Mouse (Mus musculus) embryonic fibroblast, embryonic 13.5 days (primary cell): Measurements from ENCODE around the gene Ephb4. TPM values are rescaled to one million over a fixed set of nuclear protein-coding genes. Genes with fewer than 3 reads are reported as not detected.

ENCODE experiments used
- H3K27ac ChIP-seq: 2 replicates; pipeline ENCODE4 v1.5.1; 2012; ENCODE audit warnings: low read length, control low read depth, inconsistent platforms; ENCODE audit not compliant: insufficient read depth
- H3K4me1 ChIP-seq: 2 replicates; pipeline ENCODE4 v1.6.1; 2011; ENCODE audit warnings: low read length; ENCODE audit not compliant: control insufficient read depth, insufficient read depth
- H3K4me3 ChIP-seq: 2 replicates; pipeline ENCODE4 v1.5.1; 2011; ENCODE audit warnings: mild to moderate bottlenecking, control low read depth, low read length; ENCODE audit not compliant: insufficient read depth
- CTCF ChIP-seq: IDR thresholded peaks from 2 replicates; pipeline ENCODE4 v1.5.1; 2011; ENCODE audit warnings: mild to moderate bottlenecking, control low read depth, low read length, moderate library complexity, borderline replicate concordance; ENCODE audit not compliant: insufficient read depth
- POLR2A ChIP-seq: IDR thresholded peaks from 2 replicates; pipeline ENCODE4 v1.6.1; 2011; ENCODE audit warnings: low read depth, mild to moderate bottlenecking, control low read depth, low read length, moderate library complexity
- polyA plus RNA-seq: library from polyadenylated mRNA; stranded (reverse); fragments of >200 nt; gene quantifications from 2 replicates; pipeline ENCODE4 v1.2.4, GENCODE M21; 2011; ENCODE audit warnings: low read depth; ENCODE audit not compliant: missing spikeins, insufficient read length

The Ephb4 gene
- polyA plus RNA-seq, 1 experiment, result 43.4 TPM

DNA sequence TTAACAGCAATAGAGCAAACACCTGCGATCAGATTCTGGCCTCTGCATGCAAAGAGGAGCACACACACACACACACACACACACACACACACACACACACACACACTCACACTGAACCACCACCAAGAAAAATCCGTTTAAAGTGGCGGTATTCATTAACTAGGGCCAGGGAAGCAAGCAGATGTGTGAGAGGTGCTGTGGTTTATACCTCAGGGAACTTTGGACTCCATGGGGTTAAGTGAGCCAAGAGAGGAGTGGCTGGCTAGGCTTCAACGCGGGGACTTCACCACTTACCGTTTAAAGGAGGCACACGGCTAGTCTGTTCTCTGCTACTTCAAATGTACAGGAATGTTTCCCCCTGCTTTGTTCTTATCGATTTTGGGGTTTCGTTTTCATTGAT, 4.1 kb upstream of the Ephb4 start:
- TF ChIP-seq POLR2A (no peak), CTCF (no peak)
- Histone ChIP-seq H3K4me3 (no peak overlapping the region), H3K27ac (no peak overlapping the region), H3K4me1 (no peaks in the 10 kb centered on the region)

GRCm38 (mm10) chr5:137346388-137346787, 3.5 kb upstream of the Ephb4 start:
- no peaks in the 10 kb centered on the region for H3K4me1 ChIP-seq
- no peak overlapping the region for H3K4me3 ChIP-seq
- H3K27ac ChIP-seq, result no peak overlapping the region
- TF ChIP-seq CTCF (no peak), POLR2A (no peak)

DNA sequence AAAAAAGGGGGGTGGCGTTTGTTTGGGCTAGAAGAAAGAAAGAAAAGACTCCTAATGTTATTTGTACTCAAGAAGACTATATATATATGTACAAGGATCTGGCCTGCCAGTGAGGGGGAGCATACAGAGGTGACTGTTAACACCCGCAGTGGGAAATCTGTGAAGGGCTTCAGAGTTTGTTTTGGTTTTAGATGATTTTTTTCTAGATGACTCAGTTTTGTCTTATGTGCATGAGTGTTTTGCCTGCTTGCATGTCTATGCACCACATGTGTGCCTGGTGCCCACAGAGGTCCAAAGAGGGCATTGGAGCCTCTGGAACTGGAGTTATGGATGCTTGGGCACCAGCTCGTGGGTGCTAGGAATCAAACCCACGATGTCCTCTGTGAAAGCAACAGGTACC, 2.9 kb upstream of the Ephb4 start:
- H3K27ac ChIP-seq, result no peak overlapping the region
- no peaks in the 10 kb centered on the region for H3K4me1 ChIP-seq
- H3K4me3 ChIP-seq, result no peak overlapping the region
- TF ChIP-seq CTCF, result no peak
- TF ChIP-seq POLR2A, result no peak

GRCm38 (mm10) chr5:137347856-137348255, 2.1 kb upstream of the Ephb4 start:
- no peak for TF ChIP-seq POLR2A
- no peak for TF ChIP-seq CTCF
- Histone ChIP-seq H3K4me1 (no peaks in the 10 kb centered on the region), H3K4me3 (no peak overlapping the region), H3K27ac (no peak overlapping the region)

GRCm38 (mm10) chr5:137348482-137349383, 1.2 kb upstream of the Ephb4 start:
- TF ChIP-seq CTCF, result no peak
- TF ChIP-seq POLR2A, result no peak
- H3K4me3 ChIP-seq, result peak overlapping the region; percentile 29
- H3K4me1 ChIP-seq, result no peaks in the 10 kb centered on the region; the same call in 1 of the 2 replicates

DNA sequence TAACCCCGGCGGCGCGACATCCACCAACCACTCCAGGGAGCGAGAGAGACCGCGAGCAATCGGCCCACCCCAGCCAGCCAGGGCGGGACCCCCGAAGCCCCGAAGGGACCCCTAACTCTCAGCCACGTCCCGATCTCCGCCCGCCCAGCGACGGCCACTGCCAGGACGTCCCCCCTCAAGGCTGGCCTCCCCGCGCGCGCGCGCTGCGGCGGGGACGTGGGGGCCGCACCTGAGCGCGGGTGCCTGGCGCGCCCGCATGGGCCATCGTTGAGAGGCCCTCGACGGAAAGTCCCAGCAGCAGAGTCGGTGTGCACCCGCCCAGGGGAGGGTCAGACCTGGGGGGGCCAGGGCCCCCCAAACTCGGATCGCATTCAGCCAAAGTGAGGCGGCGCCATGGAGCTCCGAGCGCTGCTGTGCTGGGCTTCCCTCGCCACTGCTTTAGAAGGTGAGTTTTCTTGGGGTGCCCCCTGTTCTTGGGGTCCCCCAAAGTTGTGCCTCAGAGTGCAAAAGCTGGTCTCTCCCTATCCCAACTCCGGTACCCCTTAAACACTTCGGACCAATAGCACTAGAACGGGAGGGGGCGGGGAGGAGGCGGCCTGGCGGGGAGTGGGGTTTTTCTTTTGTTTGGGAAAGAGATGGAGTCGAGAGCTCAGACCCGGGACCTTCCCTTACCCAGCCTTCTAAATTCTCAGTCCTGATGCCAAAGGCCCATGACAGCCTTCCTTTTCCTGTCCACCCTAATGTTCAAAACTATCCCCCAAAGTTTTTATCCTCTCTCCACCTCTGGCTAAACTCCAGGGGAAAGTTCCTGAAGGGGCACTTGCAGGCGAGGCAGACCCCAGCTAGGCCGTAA, 522 bp downstream of the Ephb4 start:
- Histone ChIP-seq H3K4me3 (peak overlapping the region; percentile 91), H3K4me1 (no peaks in the 10 kb centered on the region; the same call in 1 of the 2 replicates), H3K27ac (peak overlapping the region; percentile 54)
- no peak for TF ChIP-seq CTCF
- no peak; the same call in 1 of the 2 replicates for TF ChIP-seq POLR2A

More at GRCm38 (mm10) chr5:137348482-137349383, 1.2 kb upstream of the Ephb4 start:
- no peak overlapping the region for H3K27ac ChIP-seq

DNA sequence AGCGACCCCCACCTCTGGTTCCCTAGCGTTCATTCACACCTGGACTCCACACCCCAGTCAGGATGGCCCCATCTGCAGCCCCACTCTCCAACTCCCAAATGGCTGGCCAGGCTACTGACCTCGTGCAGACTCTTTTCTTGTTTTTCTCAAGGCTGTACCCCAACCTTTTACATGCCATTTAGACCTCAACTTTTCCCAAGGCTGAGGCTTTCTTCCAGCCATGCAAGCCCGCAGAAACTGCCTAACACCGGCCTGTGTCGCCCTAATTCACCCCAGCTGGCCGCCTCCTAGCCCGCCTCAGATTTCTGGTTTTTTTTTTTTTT, 1.1 kb downstream of the Ephb4 start:
- TF ChIP-seq CTCF, result no peak
- TF ChIP-seq POLR2A, result no peak; the same call in 1 of the 2 replicates
- Histone ChIP-seq H3K4me3 (peak overlapping the region; percentile 91), H3K27ac (no peak overlapping the region), H3K4me1 (no peaks in the 10 kb centered on the region; the same call in 1 of the 2 replicates)

DNA sequence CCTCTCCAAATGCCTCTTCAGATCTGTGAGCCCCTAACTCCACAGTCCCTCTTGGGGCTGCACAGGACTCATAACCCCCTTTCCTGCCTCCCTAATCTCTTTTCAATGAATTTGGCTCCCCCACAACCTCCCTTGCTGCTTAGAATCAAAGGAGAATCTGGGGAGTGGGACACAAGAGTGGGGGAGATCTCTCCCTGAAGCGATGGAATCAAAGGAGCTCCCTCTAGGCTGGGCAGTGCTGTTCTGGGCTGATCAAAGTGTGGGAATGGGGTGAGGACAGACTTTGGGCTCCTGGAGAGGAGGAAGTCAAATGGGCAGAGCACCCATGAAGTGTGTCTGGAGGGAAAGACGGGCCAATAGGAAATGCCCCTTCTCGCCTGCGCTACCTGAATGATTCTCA, 1.5 kb downstream of the Ephb4 start:
- H3K4me3 ChIP-seq, result peak overlapping the region; percentile 91
- H3K4me1 ChIP-seq, result no peaks in the 10 kb centered on the region; the same call in 1 of the 2 replicates
- H3K27ac ChIP-seq, result no peak overlapping the region
- TF ChIP-seq POLR2A, result no peak
- TF ChIP-seq CTCF, result no peak

DNA sequence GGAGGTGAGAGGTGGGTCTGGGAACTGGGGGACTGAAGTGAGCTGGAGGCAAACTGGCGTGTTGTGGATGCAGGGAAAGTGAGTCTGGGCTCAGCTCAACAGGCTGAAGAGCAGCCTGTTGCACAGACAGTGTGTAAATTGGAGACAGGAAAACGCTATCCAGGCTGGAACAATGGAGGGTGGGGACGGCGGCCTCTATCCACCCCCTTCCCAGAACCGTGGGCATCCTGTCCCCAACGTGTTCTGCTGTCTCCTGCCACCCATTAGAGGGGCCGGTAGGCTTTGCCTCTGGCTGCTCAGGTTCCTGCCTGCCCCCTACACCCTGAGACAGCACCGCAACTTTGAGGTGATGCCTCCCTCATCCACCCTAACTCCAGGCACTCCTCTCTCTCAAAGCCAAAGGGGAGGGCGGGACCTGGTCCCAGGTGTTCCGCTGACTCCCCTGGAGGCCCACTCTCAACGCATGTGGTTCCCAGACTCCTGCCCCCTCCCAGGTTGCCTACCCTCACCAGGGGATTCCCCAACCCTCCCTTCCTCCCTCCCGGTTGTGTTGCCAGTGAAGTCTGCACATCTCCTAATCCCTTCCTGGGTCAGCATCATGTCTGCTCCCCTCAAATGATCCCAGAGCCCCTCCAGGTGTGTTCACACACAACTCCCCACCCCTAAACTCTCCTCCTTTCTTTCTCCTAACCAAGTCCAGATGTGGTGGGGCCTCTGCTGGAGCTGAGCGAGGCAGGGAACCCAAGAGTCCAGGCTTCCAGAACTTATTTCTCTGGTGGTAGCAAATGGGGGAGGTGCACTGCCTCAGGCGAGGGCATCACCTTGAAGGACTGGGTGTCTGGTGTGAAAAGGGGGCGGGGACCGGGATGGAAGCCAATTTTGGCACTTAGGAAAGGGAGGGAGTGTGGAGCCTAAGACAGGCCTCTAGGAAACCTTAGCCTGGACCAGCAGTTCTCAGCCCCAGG, 2.4 kb downstream of the Ephb4 start:
- H3K4me1 ChIP-seq, result no peaks in the 10 kb centered on the region; the same call in 1 of the 2 replicates
- no peak overlapping the region for H3K27ac ChIP-seq
- TF ChIP-seq POLR2A (no peak), CTCF (no peak)
- H3K4me3 ChIP-seq, result peak overlapping the region; percentile 91
